Mouse (Mus musculus) liver, embryonic 18 days (tissue): ENCODE results near the gene Acbd5. TPM values are rescaled to one million over a fixed set of nuclear protein-coding genes. Genes with fewer than 3 reads are reported as not detected.

ENCODE experiments used
- polyA plus RNA-seq: library from polyadenylated mRNA; depleted of rRNA; stranded (reverse); fragments of >200 nt; gene quantifications from 2 replicates; pipeline ENCODE4 v1.2.3, GENCODE M21; 2012; rRNA removed

Acbd5 gene
- polyA plus RNA-seq: 11.0 and 11.8 TPM in 2 replicates

DNA sequence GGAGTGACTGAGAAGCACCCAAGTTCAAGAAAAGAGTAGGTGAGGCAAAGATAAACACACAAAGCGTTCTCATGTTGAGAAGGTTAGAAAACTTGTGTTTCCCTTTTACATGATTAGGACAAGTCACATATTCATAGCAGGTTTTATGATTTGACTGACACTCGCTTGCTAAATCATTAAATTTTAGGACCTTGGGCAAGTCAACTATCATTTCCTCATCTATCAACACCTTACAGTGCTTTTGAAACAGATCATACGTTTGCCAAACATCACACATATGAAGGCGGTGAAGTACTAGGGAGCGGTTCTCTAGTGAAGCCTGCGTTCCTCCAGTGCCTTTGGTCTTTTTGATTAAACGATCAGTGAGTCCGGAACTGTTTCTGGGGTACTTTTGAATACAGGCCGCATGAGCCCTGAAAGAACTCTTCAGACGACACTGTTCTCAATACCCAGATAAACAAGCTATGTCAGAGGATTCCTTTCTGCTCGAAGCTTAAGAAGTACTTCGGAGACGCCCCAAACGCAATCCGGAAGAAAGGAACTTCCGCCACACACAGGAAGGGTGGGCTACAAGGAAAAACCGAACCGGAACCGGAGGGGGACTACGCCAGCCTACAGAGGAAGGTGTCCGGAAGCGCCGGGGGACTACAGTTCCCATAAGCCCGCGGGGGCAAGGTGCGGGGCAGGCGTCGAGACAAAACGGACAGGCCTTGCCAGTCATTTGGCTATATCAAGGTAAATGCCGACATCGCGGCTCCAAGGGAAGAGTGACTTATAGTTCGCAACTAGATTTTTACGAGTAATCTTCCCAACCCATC is at the start of gene Acbd5:
TSS of gene Acbd5 (plus strand) at position 616 of the 818 bp plus-strand sequence.

GRCm38 (mm10) chr2:23040001-23040646 is 27.8 kb upstream of the Acbd5 start, which contains the start of gene Abi1:
Gene Abi1, minus strand, starts transcription at chr2:23040241.

GRCm38 (mm10) chr2:23155777-23156607 is 88.0 kb downstream of the Acbd5 start, which contains the start of the genes Mastl and Yme1l1:
Gene Mastl, minus strand, starts transcription at chr2:23156024.
Gene Yme1l1, plus strand, starts transcription at chr2:23156369.

Other genes with a start within 250 kb of the Acbd5 start
- 6.3 and 6.7 TPM in 2 replicates for gene Pdss1, start 172.6 kb upstream of the Acbd5 start, polyA plus RNA-seq
- 28.9 and 31.4 TPM in 2 replicates for gene Abi1, start 27.9 kb upstream of the Acbd5 start, polyA plus RNA-seq
- 1.4 and 1.6 TPM in 2 replicates for gene Mastl, start 87.9 kb downstream of the Acbd5 start, polyA plus RNA-seq
- 14.2 and 14.5 TPM in 2 replicates for gene Yme1l1, start 88.2 kb downstream of the Acbd5 start, polyA plus RNA-seq
- gene 4931423N10Rik, start 139.3 kb downstream of the Acbd5 start, polyA plus RNA-seq: not detected in 2 replicates